ENCODE assay signal across 1 mouse cellular context in the genomic region with DNA sequence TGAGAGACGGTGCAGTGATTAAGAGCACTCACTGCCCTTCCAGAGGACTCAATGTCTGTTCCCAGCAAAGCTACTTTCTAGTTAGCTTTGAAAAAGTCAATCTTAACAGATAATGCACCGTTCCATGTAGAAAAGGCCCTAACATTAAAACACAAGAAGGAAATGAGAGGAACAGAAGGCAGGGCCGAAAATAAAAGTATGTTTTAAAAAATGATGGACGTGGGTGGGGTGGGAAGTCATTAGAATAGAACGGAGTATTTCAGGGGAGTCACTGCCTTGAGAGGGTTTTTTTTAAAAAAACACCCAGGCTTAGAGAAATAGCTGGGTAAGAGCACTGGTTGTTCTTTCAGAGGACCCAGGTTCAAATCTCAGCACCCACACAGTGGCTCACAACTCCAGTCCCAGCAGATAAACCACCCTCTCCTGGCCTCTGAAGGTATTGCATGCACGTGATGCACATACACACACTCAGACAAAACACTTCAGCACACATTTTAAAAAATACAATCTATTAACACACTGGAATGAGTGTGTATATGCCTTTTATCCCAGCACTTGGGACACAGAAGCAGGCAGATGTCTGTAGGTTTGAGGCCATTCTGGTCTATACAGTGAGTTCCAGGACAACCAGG.
TF ChIP-seq lines count a peak whose summit lies in the region.

No protein-coding gene starts in this region.

TF ChIP-seq in MEL, 35 proteins besides CTCF, POLR2A, EP300 and RAD21:
- TF ChIP-seq ZKSCAN1 (IDR thresholded peaks at IDR 0.05; ENCODE audit: low read depth, low read length) (no peak), SMC3 (IDR thresholded peaks at IDR 0.05; ENCODE audit: low read depth, low read length) (0 out of 2 replicates have a peak, but pooled peaks have one; percentile 11)
TF ChIP-seq in MEL: peak in this region for 1.
